Mouse (Mus musculus) limb, embryonic 12.5 days (tissue): ENCODE measurements around the gene Hoxc11. TPM values are rescaled to one million over a fixed set of nuclear protein-coding genes. Genes with fewer than 3 reads are reported as not detected.

ENCODE experiments used
- ATAC-seq: fragments of 200-750 bp; cut with Nextera tagmentation; 2 replicates; pipeline ENCODE4 v1.8.0; 2017; ENCODE audit warnings: low read depth, moderate TSS enrichment; ENCODE audit not compliant: insufficient number of reproducible peaks, insufficient read depth, low FRiP score, low TSS enrichment
- H3K27ac ChIP-seq: fragments of 300-500 bp; sonication (generic); 2 replicates; pipeline ENCODE4 v1.5.1; 2016; ENCODE audit warnings: mild to moderate bottlenecking, moderate library complexity
- H3K27me3 ChIP-seq: fragments of 300-500 bp; sonication (generic); 2 replicates; pipeline ENCODE4 v1.6.1; 2016; ENCODE audit warnings: mild to moderate bottlenecking, moderate library complexity
- H3K36me3 ChIP-seq: fragments of 300-500 bp; sonication (generic); 2 replicates; pipeline ENCODE4 v1.6.1; 2016; ENCODE audit warnings: mild to moderate bottlenecking, moderate library complexity
- H3K4me1 ChIP-seq: fragments of 300-500 bp; sonication (generic); replicated peaks from 2 replicates; pipeline ENCODE4 v1.6.1; 2016
- H3K4me2 ChIP-seq: fragments of 300-500 bp; sonication (generic); 2 replicates; pipeline ENCODE4 v1.6.1; 2016; ENCODE audit warnings: mild to moderate bottlenecking, moderate library complexity
- H3K4me3 ChIP-seq: fragments of 300-500 bp; sonication (generic); replicated peaks from 2 replicates; pipeline ENCODE4 v1.5.1; 2016; ENCODE audit warnings: mild to moderate bottlenecking
- H3K9ac ChIP-seq: fragments of 300-500 bp; sonication (generic); replicated peaks from 2 replicates; pipeline ENCODE4 v1.6.1; 2016; ENCODE audit warnings: mild to moderate bottlenecking, moderate library complexity
- H3K9me3 ChIP-seq: fragments of 300-500 bp; sonication (generic); 2 replicates; pipeline ENCODE4 v1.6.1; 2016; ENCODE audit warnings: mild to moderate bottlenecking, moderate library complexity
- WGBS: fragments of 180-500 bp; shearing (Covaris S2); methylation state at CpG from one replicate; pipeline ENCODE4 v1.1.7; 2016; 5-methylcytosine and 5-hydroxymethylcytosine counted together
- polyA plus RNA-seq: library from polyadenylated mRNA; unstranded; fragments of >200 nt; fragmentation: Nextera tagmentation; extraction: Ambion mirVana; gene quantifications from 2 replicates; pipeline ENCODE4 v1.2.1, GENCODE M21; 2016

Gene Hoxc11
- polyA plus RNA-seq, 1 experiment from 2014 or later = 5.2 TPM

GRCm38 (mm10) chr15:102921053-102922011, 32.9 kb upstream of the Hoxc11 start, which contains the start of gene Hoxc13:
Gene Hoxc13 (plus strand): TSS chr15:102921103.
- peak; percentile 35 for ATAC-seq
- no peaks in the 10 kb centered on the region for H3K9me3 ChIP-seq
- H3K27me3 ChIP-seq = peaks cover 96% of the 10 kb centered on the region
- H3K4me1 ChIP-seq = peaks cover 15% of the 10 kb centered on the region
- no peak within 1 kb of the TSS; the same call in 1 of the 2 replicates for H3K9ac ChIP-seq
- 1% methylated on average over 67 of the region's 88 CpGs for WGBS
- peak within 1 kb of the TSS; percentile 31 for H3K4me3 ChIP-seq
- H3K27ac ChIP-seq = peak within 1 kb of the TSS; percentile 17; the same call in 1 of the 2 replicates
- no peaks in the 10 kb centered on the region for H3K36me3 ChIP-seq
- peak within 1 kb of the TSS; percentile 46 for H3K4me2 ChIP-seq

- Histone ChIP-seq H3K9ac (no peak overlapping the region; the same call in 1 of the 2 replicates), H3K4me1 (peaks cover 15% of the 10 kb centered on the region), H3K27ac (0 out of 2 replicates have a peak overlapping the region, but pooled peaks have one; percentile 17), H3K27me3 (peaks cover 95% of the 10 kb centered on the region), H3K4me2 (0 out of 2 replicates have a peak overlapping the region, but pooled peaks have one; percentile 46), H3K36me3 (no peaks in the 10 kb centered on the region), H3K9me3 (no peaks in the 10 kb centered on the region), H3K4me3 (peak overlapping the region; percentile 31)
- under 1% methylated on average over 24 of the region's 24 CpGs for WGBS
- peak; percentile 18; the same call in 1 of the 2 replicates for ATAC-seq
Observed at GRCm38 (mm10) chr15:102922012-102922362, 32.2 kb upstream of the Hoxc11 start.

- WGBS = 12% methylated on average over 6 of the region's 6 CpGs
- H3K4me2 ChIP-seq = no peak overlapping the region
- H3K9ac ChIP-seq = no peak overlapping the region
- H3K27me3 ChIP-seq = peaks cover 95% of the 10 kb centered on the region
- H3K9me3 ChIP-seq = no peaks in the 10 kb centered on the region
- H3K36me3 ChIP-seq = no peaks in the 10 kb centered on the region
- no peak overlapping the region for H3K27ac ChIP-seq
- 0 out of 2 replicates have a peak overlapping the region, but pooled peaks have one; percentile 11 for H3K4me3 ChIP-seq
- H3K4me1 ChIP-seq = peaks cover 15% of the 10 kb centered on the region
- no peak for ATAC-seq
Observed at GRCm38 (mm10) chr15:102922636-102923500, 31.4 kb upstream of the Hoxc11 start.

GRCm38 (mm10) chr15:102927032-102927645, 27.1 kb upstream of the Hoxc11 start:
- peaks cover 6% of the 10 kb centered on the region for H3K4me1 ChIP-seq
- ATAC-seq = no peak
- H3K36me3 ChIP-seq = no peaks in the 10 kb centered on the region
- no peak overlapping the region for H3K27ac ChIP-seq
- H3K4me3 ChIP-seq = no peak overlapping the region
- peaks cover 95% of the 10 kb centered on the region for H3K27me3 ChIP-seq
- 3% methylated on average over 40 of the region's 40 CpGs for WGBS
- no peak overlapping the region for H3K9ac ChIP-seq
- no peak overlapping the region for H3K4me2 ChIP-seq
- H3K9me3 ChIP-seq = no peaks in the 10 kb centered on the region

- Histone ChIP-seq H3K9ac (no peak overlapping the region), H3K27ac (no peak overlapping the region), H3K9me3 (no peaks in the 10 kb centered on the region), H3K4me3 (0 out of 2 replicates have a peak overlapping the region, but pooled peaks have one; percentile 3), H3K27me3 (peaks cover 99% of the 10 kb centered on the region), H3K4me2 (0 out of 2 replicates have a peak overlapping the region, but pooled peaks have one; percentile 8), H3K4me1 (peaks cover 14% of the 10 kb centered on the region), H3K36me3 (no peaks in the 10 kb centered on the region)
- WGBS = 1% methylated on average over 23 of the region's 23 CpGs
- peak; percentile 60; the same call in 1 of the 2 replicates for ATAC-seq
Observed at GRCm38 (mm10) chr15:102931706-102932358, 22.4 kb upstream of the Hoxc11 start.

- Histone ChIP-seq H3K27me3 (peaks cover 98% of the 10 kb centered on the region), H3K4me3 (no peak overlapping the region), H3K9ac (no peak overlapping the region), H3K4me2 (no peak overlapping the region), H3K36me3 (no peaks in the 10 kb centered on the region), H3K4me1 (peaks cover 23% of the 10 kb centered on the region), H3K27ac (no peak overlapping the region), H3K9me3 (no peaks in the 10 kb centered on the region)
- ATAC-seq = no peak
- WGBS = under 1% methylated on average over 12 of the region's 12 CpGs
Observed at GRCm38 (mm10) chr15:102934438-102934837, 19.8 kb upstream of the Hoxc11 start.

GRCm38 (mm10) chr15:102934897-102935296, 19.3 kb upstream of the Hoxc11 start:
- ATAC-seq = no peak

GRCm38 (mm10) chr15:102936279-102936972, 17.8 kb upstream of the Hoxc11 start, which contains the start of gene Hoxc12:
Gene Hoxc12 (plus strand): TSS chr15:102936757.
- 0 out of 2 replicates have a peak within 1 kb of the TSS, but pooled peaks have one; percentile 31 for H3K9ac ChIP-seq
- H3K4me2 ChIP-seq = peak within 1 kb of the TSS; percentile 43
- H3K27ac ChIP-seq = no peak within 1 kb of the TSS
- peaks cover 98% of the 10 kb centered on the region for H3K27me3 ChIP-seq
- H3K4me1 ChIP-seq = peaks cover 29% of the 10 kb centered on the region
- no peaks in the 10 kb centered on the region for H3K9me3 ChIP-seq
- under 1% methylated on average over 31 of the region's 31 CpGs for WGBS
- no peaks in the 10 kb centered on the region for H3K36me3 ChIP-seq
- ATAC-seq = no peak; the same call in 1 of the 2 replicates
- peak within 1 kb of the TSS; percentile 31 for H3K4me3 ChIP-seq

More at GRCm38 (mm10) chr15:102934897-102935296, 19.3 kb upstream of the Hoxc11 start:
- under 1% methylated on average over 27 of the region's 27 CpGs for WGBS
- Histone ChIP-seq H3K4me2 (peak overlapping the region; percentile 23), H3K27ac (no peak overlapping the region), H3K27me3 (peaks cover 98% of the 10 kb centered on the region), H3K4me1 (peaks cover 28% of the 10 kb centered on the region), H3K9ac (no peak overlapping the region), H3K36me3 (no peaks in the 10 kb centered on the region), H3K4me3 (peak overlapping the region; percentile 23), H3K9me3 (no peaks in the 10 kb centered on the region)

- no peaks in the 10 kb centered on the region for H3K36me3 ChIP-seq
- no peak for ATAC-seq
- no peak overlapping the region for H3K27ac ChIP-seq
- H3K4me2 ChIP-seq = peak overlapping the region; percentile 43
- 1% methylated on average over 50 of the region's 50 CpGs for whole genome bisulfite sequencing
- 0 out of 2 replicates have a peak overlapping the region, but pooled peaks have one; percentile 31 for H3K9ac ChIP-seq
- H3K4me1 ChIP-seq = peaks cover 23% of the 10 kb centered on the region
- peak overlapping the region; percentile 31 for H3K4me3 ChIP-seq
- no peaks in the 10 kb centered on the region for H3K9me3 ChIP-seq
- H3K27me3 ChIP-seq = peaks cover 98% of the 10 kb centered on the region
Observed at GRCm38 (mm10) chr15:102937036-102937666, 17.1 kb upstream of the Hoxc11 start.
